Mouse (Mus musculus) megakaryocyte-erythroid progenitor cell, adult 5-6 weeks (primary cell): Measurements from ENCODE around the gene Olfr1160. TPM values are rescaled to one million over a fixed set of nuclear protein-coding genes. Genes with fewer than 3 reads are reported as not detected.
"Not testable (repeated sequence)": the region's sequence is repeated elsewhere in the genome, so short reads cannot be mapped to it uniquely, and the experiment has no call there.

ENCODE experiments used
- ATAC-seq: replicated peaks from 2 replicates; pipeline ENCODE4 v1.8.0; 2016; ENCODE audit warnings: mild to moderate bottlenecking, inconsistent platforms; ENCODE audit not compliant: severe bottlenecking, poor library complexity, low FRiP score, low TSS enrichment
- total RNA-seq, 2 experiments: library from RNA; stranded (forward) in 1 of 2; stranded (reverse) in 1 of 2; fragments of 200-1000, 215-1000 nt in 1 of 2; fragments of >200 nt in 1 of 2; fragmentation: Nextera tagmentation in 1 of 2; gene quantifications; 2 replicates each; pipeline ENCODE4 v1.2.3; 2014 to 2017

Olfr1160 gene
- total RNA-seq (2014; fragmentation: Nextera tagmentation) (not detected in 2 replicates), total RNA-seq (2017) (not detected in 2 replicates)

DNA sequence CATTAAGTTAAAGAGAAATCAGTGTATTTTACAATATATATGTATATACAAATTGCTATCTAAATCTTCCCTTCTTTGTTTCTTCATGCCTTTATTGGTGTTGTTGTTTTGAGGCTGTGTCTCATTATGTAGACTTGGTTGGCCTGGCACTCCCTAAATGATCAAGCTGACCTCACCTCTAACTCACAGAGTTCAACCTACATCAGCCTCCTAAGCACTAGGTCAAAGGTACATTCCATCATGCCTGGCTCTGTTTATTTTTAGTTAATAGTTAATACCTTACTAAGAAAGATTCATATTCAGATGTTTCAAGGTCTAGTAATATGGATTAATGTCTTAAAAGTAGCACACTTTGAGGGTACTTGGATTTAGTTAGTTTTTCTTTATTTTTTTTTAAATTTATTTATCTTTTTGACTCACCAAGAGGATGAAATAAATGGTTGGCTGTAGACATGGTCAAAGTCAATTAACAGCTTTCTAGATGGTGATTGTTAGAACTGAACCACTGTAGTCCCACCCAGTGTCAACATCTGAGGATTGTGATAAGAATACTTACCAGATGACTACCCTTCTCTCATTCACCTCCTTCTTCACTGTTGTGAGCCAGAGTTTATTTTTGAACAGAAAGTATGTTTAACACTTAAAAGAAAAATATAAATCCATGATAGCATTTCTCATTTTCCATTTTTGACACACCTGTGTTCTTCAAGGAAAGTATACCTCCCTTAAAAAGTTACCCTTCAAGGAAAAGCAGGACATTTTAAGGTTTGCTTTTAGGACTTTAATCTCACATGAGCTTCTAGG is at the start of gene Olfr1160:
TSS of gene Olfr1160 (minus strand) at position 754 of the 804 bp plus-strand sequence.
- ATAC-seq, result no peak

DNA sequence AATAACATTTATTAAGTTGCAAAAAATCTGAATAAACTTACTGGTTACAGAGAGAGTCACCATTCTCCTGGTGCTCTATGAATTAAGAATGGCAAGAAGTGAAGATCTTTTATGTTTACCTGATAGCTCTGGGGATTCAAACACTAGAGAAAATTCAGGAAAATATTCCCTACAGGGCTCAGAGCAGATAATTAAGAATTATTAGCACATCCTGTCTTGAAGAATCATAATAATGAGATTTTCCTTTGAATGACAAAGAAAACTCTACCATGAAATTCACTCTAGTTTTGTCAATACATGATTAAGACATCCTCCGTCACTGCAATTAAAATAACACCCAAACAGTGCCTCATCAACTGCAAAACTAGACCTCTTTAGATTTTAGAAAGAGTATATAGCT is 43.0 kb upstream of the Olfr1160 start, which contains the start of gene Olfr1162:
TSS of gene Olfr1162 (minus strand) at position 101 of the 400 bp plus-strand sequence.
- ATAC-seq, result no peak

DNA sequence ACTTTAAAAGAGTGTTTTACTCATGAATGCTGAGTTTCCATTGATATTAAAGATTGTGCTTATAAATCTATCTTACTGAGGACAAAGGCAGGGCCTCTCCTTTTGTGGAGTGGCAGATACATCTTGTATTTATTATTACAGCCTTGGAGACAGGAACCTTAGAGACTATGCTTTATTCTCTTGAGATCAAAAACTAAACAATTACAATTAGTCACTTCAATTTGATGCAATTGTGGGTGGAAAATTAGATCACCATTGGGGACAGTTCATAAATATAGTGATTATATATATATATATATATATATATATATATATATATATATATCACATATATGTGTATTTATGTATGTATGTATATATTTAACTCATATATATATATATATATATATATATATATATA is 29.5 kb upstream of the Olfr1160 start, which contains the start of gene Olfr73:
TSS of gene Olfr73 (minus strand) at position 101 of the 400 bp plus-strand sequence.
- ATAC-seq, result no peak

DNA sequence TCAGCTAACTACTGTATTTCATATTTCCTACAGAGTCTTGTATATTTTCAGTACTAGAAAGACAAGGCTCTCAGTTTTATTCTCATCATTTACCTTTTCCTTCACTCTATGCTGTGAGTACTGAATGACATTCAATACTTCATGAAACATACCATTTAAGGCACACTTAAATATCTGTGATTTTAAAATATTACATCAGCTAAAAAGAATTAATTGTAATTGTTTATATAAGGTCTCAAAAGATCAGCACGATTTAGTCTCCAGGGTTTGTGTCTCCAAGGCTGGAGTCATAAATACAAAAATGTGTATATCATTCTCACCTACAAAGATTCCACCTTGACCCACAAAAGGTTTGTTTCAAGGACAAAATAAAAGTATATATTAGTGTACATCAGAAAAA is 14.4 kb upstream of the Olfr1160 start, which contains the start of gene Olfr1161:
TSS of gene Olfr1161 (plus strand) at position 301 of the 400 bp plus-strand sequence.
- ATAC-seq, result not testable (repeated sequence)

DNA sequence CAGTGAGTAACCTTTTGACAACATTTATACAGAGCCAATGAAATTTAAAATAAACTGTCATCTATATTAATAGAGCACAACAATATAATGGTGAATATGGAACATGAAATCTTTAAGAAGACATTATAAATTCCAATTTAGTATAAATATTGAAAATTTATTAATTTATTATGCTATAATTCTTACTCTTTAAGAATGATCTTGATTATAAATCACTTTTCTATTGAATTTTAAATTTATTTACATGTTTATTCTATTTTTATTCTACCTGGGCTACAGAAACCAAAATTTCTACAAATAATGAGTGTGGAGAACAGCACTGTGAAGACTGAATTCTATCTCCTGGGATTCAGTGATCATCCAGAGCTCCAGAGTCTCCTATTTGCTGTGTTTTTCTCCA is 18.3 kb downstream of the Olfr1160 start, which contains the start of gene Olfr1158:
TSS of gene Olfr1158 (plus strand) at position 301 of the 400 bp plus-strand sequence.
- no peak for ATAC-seq

DNA sequence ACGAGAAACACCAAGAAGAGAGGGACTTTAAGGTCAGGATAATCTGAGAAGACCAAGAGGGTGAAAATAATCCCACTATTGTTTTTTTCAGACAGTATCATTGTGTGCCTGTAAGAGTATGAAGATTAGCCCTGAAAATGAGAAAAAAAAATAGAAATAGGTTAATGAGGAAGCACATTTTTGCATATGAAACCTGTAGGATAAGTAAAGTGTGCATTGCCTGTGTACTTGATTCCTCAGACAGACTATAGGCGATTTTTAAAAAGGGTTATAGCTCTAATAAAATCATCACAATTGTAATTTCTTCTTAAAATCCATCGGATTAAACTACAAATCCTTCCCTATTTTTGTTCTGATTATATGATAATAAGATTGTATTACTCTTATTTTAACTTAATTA is 33.5 kb downstream of the Olfr1160 start, which contains the start of gene Olfr74:
TSS of gene Olfr74 (minus strand) at position 101 of the 400 bp plus-strand sequence.
- ATAC-seq, result no peak

DNA sequence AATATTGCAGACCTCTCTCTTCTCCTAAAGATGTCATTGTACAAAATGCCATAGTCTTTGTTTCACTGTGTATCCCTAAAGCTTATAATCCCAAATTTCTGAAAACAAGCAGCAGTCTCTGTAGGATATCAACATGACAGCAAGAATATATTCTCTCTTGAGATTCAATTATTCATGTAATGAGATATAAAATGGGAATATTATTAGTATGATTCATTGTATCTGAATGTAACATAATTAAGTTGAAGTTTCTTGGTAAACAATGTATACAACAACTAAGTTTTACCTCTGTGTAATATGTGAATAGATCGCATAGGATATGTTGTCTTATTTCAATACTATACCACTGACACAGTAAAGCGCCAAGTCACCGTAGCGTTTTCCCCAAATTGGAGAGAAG is 39.9 kb downstream of the Olfr1160 start, which contains the start of gene Olfr1157:
TSS of gene Olfr1157 (minus strand) at position 101 of the 400 bp plus-strand sequence.
- no peak for ATAC-seq

DNA sequence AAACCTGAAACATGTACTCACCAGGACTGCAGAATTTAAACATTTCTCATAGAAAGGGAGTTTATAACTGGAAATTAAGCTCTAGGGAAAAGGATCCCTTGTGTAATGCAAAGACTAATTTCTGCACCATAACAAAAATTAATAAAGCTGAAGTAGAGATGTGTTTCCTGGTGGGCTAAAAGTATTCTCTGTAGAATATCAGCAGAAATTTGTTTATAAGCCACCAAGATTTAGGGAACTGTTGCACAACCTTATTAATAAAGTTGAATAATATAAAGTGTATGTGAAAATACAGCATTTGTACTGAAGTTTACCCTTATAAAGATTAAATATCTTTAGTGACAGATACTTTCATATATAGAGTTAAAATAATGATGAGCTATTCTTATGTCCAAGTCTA is 55.1 kb downstream of the Olfr1160 start, which contains the start of gene Olfr1156:
TSS of gene Olfr1156 (minus strand) at position 101 of the 400 bp plus-strand sequence.
- no peak for ATAC-seq

Other genes with a start within 250 kb of the Olfr1160 start
- gene Olfr152, start 228.8 kb downstream of the Olfr1160 start, total RNA-seq (2014; fragmentation: Nextera tagmentation), result not detected in 2 replicates
- gene Olfr152, start 228.8 kb downstream of the Olfr1160 start, total RNA-seq (2017), result not detected in 2 replicates
- gene Olfr1143, start 207.7 kb downstream of the Olfr1160 start, total RNA-seq (2014; fragmentation: Nextera tagmentation), result not detected in 2 replicates
- gene Olfr1143, start 207.7 kb downstream of the Olfr1160 start, total RNA-seq (2017), result not detected in 2 replicates
- gene Olfr1145, start 198.4 kb downstream of the Olfr1160 start, total RNA-seq (2014; fragmentation: Nextera tagmentation), result not detected in 2 replicates
- not detected in 2 replicates for gene Olfr1145, start 198.4 kb downstream of the Olfr1160 start, total RNA-seq (2017)
- gene Olfr1148, start 177.7 kb downstream of the Olfr1160 start, total RNA-seq (2014; fragmentation: Nextera tagmentation), result not detected in 2 replicates
- gene Olfr1148, start 177.7 kb downstream of the Olfr1160 start, total RNA-seq (2017), result not detected in 2 replicates
- gene Olfr1150-ps1, start 164.3 kb downstream of the Olfr1160 start, total RNA-seq (2014; fragmentation: Nextera tagmentation), result not detected in 2 replicates
- not detected in 2 replicates for gene Olfr1150-ps1, start 164.3 kb downstream of the Olfr1160 start, total RNA-seq (2017)
- not detected in 2 replicates for gene Olfr1151, start 152.4 kb downstream of the Olfr1160 start, total RNA-seq (2014; fragmentation: Nextera tagmentation)
- gene Olfr1151, start 152.4 kb downstream of the Olfr1160 start, total RNA-seq (2017), result not detected in 2 replicates
- gene Olfr1152, start 141.8 kb downstream of the Olfr1160 start, total RNA-seq (2014; fragmentation: Nextera tagmentation), result not detected in 2 replicates
- gene Olfr1152, start 141.8 kb downstream of the Olfr1160 start, total RNA-seq (2017), result not detected in 2 replicates
- gene Olfr1153, start 113.3 kb downstream of the Olfr1160 start, total RNA-seq (2014; fragmentation: Nextera tagmentation), result not detected in 2 replicates
- gene Olfr1153, start 113.3 kb downstream of the Olfr1160 start, total RNA-seq (2017), result not detected in 2 replicates
- gene Olfr1154, start 103.1 kb downstream of the Olfr1160 start, total RNA-seq (2014; fragmentation: Nextera tagmentation), result not detected in 2 replicates
- gene Olfr1154, start 103.1 kb downstream of the Olfr1160 start, total RNA-seq (2017), result not detected in 2 replicates
- gene Olfr1155, start 63.1 kb downstream of the Olfr1160 start, total RNA-seq (2014; fragmentation: Nextera tagmentation), result not detected in 2 replicates
- not detected in 2 replicates for gene Olfr1155, start 63.1 kb downstream of the Olfr1160 start, total RNA-seq (2017)
- gene Olfr1156, start 55.2 kb downstream of the Olfr1160 start, total RNA-seq (2014; fragmentation: Nextera tagmentation), result not detected in 2 replicates
- not detected in 2 replicates for gene Olfr1156, start 55.2 kb downstream of the Olfr1160 start, total RNA-seq (2017)
- gene Olfr1157, start 40.0 kb downstream of the Olfr1160 start, total RNA-seq (2014; fragmentation: Nextera tagmentation), result not detected in 2 replicates
- gene Olfr1157, start 40.0 kb downstream of the Olfr1160 start, total RNA-seq (2017), result not detected in 2 replicates
- gene Olfr74, start 33.6 kb downstream of the Olfr1160 start, total RNA-seq (2014; fragmentation: Nextera tagmentation), result not detected in 2 replicates
- not detected in 2 replicates for gene Olfr74, start 33.6 kb downstream of the Olfr1160 start, total RNA-seq (2017)
- not detected in 2 replicates for gene Olfr1158, start 18.2 kb downstream of the Olfr1160 start, total RNA-seq (2014; fragmentation: Nextera tagmentation)
- gene Olfr1158, start 18.2 kb downstream of the Olfr1160 start, total RNA-seq (2017), result not detected in 2 replicates
- not detected in 2 replicates for gene Olfr1161, start 14.5 kb upstream of the Olfr1160 start, total RNA-seq (2014; fragmentation: Nextera tagmentation)
- gene Olfr1161, start 14.5 kb upstream of the Olfr1160 start, total RNA-seq (2017), result not detected in 2 replicates
- gene Olfr73, start 29.4 kb upstream of the Olfr1160 start, total RNA-seq (2014; fragmentation: Nextera tagmentation), result not detected in 2 replicates
- not detected in 2 replicates for gene Olfr73, start 29.4 kb upstream of the Olfr1160 start, total RNA-seq (2017)
- gene Olfr1162, start 42.9 kb upstream of the Olfr1160 start, total RNA-seq (2014; fragmentation: Nextera tagmentation), result not detected in 2 replicates
- not detected in 2 replicates for gene Olfr1162, start 42.9 kb upstream of the Olfr1160 start, total RNA-seq (2017)
- gene Olfr1163, start 63.6 kb upstream of the Olfr1160 start, total RNA-seq (2014; fragmentation: Nextera tagmentation), result not detected in 2 replicates
- gene Olfr1163, start 63.6 kb upstream of the Olfr1160 start, total RNA-seq (2017), result not detected in 2 replicates
- gene Olfr1164, start 85.7 kb upstream of the Olfr1160 start, total RNA-seq (2014; fragmentation: Nextera tagmentation), result not detected in 2 replicates
- not detected in 2 replicates for gene Olfr1164, start 85.7 kb upstream of the Olfr1160 start, total RNA-seq (2017)
- not detected in 2 replicates for gene Olfr1166, start 120.0 kb upstream of the Olfr1160 start, total RNA-seq (2014; fragmentation: Nextera tagmentation)
- not detected in 2 replicates for gene Olfr1166, start 120.0 kb upstream of the Olfr1160 start, total RNA-seq (2017)
- not detected in 2 replicates for gene Olfr1167, start 146.9 kb upstream of the Olfr1160 start, total RNA-seq (2014; fragmentation: Nextera tagmentation)
- not detected in 2 replicates for gene Olfr1167, start 146.9 kb upstream of the Olfr1160 start, total RNA-seq (2017)
- not detected in 2 replicates for gene Olfr1168, start 173.6 kb upstream of the Olfr1160 start, total RNA-seq (2014; fragmentation: Nextera tagmentation)
- gene Olfr1168, start 173.6 kb upstream of the Olfr1160 start, total RNA-seq (2017), result not detected in 2 replicates
- not detected in 2 replicates for gene Olfr1170, start 220.1 kb upstream of the Olfr1160 start, total RNA-seq (2014; fragmentation: Nextera tagmentation)
- not detected in 2 replicates for gene Olfr1170, start 220.1 kb upstream of the Olfr1160 start, total RNA-seq (2017)